Mouse (Mus musculus) ES-Bruce4 (cell line): ENCODE results near the gene Trub1. TPM values are rescaled to one million over a fixed set of nuclear protein-coding genes. Genes with fewer than 3 reads are reported as not detected.
A peak's percentile ranks its signal among the peaks of the same experiment; 100 is the strongest.

Experiments
- H3K27ac ChIP-seq: 2 replicates; pipeline ENCODE4 v1.5.1; 2012; ENCODE audit warnings: low read length, inconsistent platforms; ENCODE audit not compliant: insufficient read depth
- H3K27me3 ChIP-seq: 2 replicates; pipeline ENCODE4 v1.6.1; 2012; ENCODE audit warnings: mild to moderate bottlenecking, low read length, inconsistent platforms; ENCODE audit not compliant: control insufficient read depth, poor library complexity, insufficient read depth, severe bottlenecking
- H3K36me3 ChIP-seq: 2 replicates; pipeline ENCODE4 v1.6.1; 2012; ENCODE audit warnings: inconsistent platforms, mild to moderate bottlenecking, low read length, moderate library complexity; ENCODE audit not compliant: control insufficient read depth, poor library complexity, insufficient read depth, severe bottlenecking
- H3K4me1 ChIP-seq: one replicate; pipeline ENCODE4 v1.8.1; 2011; ENCODE audit warnings: low read length; ENCODE audit not compliant: control insufficient read depth, insufficient read depth
- H3K4me3 ChIP-seq: 2 replicates; pipeline ENCODE4 v1.5.1; 2011; ENCODE audit warnings: low read depth, mild to moderate bottlenecking, low read length
- H3K9ac ChIP-seq: 2 replicates; pipeline ENCODE4 v1.6.1; 2012; ENCODE audit warnings: low read depth, mild to moderate bottlenecking, inconsistent platforms; ENCODE audit not compliant: poor library complexity, severe bottlenecking
- H3K9me3 ChIP-seq: replicated peaks from 2 replicates; pipeline ENCODE4 v1.6.1; 2012; ENCODE audit warnings: mild to moderate bottlenecking, low read length, inconsistent platforms; ENCODE audit not compliant: control insufficient read depth, poor library complexity, insufficient read depth, severe bottlenecking
- CTCF ChIP-seq: IDR thresholded peaks from one replicate; pipeline ENCODE4 v1.8.1; 2011; ENCODE audit warnings: low read depth, low read length
- EP300 ChIP-seq: IDR thresholded peaks from 2 replicates; pipeline ENCODE4 v1.6.1; 2011; ENCODE audit warnings: low read depth, low read length; ENCODE audit not compliant: insufficient read depth
- POLR2A ChIP-seq: IDR thresholded peaks from one replicate; pipeline ENCODE4 v1.8.1; 2011; ENCODE audit warnings: low read length; ENCODE audit not compliant: insufficient read depth
- polyA plus RNA-seq: library from polyadenylated mRNA; stranded (reverse); fragments of >200 nt; gene quantifications from 2 replicates; pipeline ENCODE4 v1.2.4, GENCODE M21; 2011; ENCODE audit warnings: low read depth; ENCODE audit not compliant: missing spikeins, insufficient read depth, insufficient read length

The Trub1 gene
- polyA plus RNA-seq, 1 experiment = 42.4 TPM

DNA sequence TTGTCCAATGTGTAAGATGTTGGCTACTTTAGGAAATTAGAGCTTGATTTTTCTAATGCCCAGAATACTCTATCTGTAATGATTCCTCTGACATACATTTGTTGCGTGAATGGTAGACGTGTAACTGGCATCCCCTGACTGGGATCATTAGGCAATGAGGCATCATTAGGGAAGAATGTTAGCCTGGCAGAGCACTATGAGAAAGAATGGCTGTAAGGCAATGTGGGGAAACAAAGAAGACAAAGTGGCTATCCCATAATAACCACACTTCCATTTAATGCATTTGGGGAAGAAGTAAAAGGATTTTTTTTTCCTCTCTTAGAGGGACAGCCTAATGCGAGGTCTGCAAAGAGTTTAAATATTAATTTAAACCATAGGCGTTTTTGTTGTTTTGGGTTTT, 950 bp upstream of the Trub1 start:
- Histone ChIP-seq H3K36me3 (no peaks in the 10 kb centered on the region), H3K4me3 (no peak overlapping the region), H3K9me3 (no peaks in the 10 kb centered on the region), H3K9ac (no peak overlapping the region), H3K27me3 (no peaks in the 10 kb centered on the region), H3K4me1 (peaks cover 2% of the 10 kb centered on the region), H3K27ac (no peak overlapping the region)
- TF ChIP-seq POLR2A = no peak
- no peak for TF ChIP-seq EP300
- TF ChIP-seq CTCF = no peak

GRCm38 (mm10) chr19:57453218-57453600, 497 bp downstream of the Trub1 start:
- no peaks in the 10 kb centered on the region for H3K9me3 ChIP-seq
- H3K27ac ChIP-seq = no peak overlapping the region
- H3K4me1 ChIP-seq = peaks cover 2% of the 10 kb centered on the region
- H3K27me3 ChIP-seq = no peaks in the 10 kb centered on the region
- no peaks in the 10 kb centered on the region for H3K36me3 ChIP-seq
- TF ChIP-seq EP300 (no peak), CTCF (no peak), POLR2A (no peak)
- peak overlapping the region; percentile 84 for H3K4me3 ChIP-seq
- peak overlapping the region; percentile 36 for H3K9ac ChIP-seq

GRCm38 (mm10) chr19:57455286-57455960, 2.7 kb downstream of the Trub1 start:
- Histone ChIP-seq H3K9ac (no peak overlapping the region), H3K4me1 (peaks cover 2% of the 10 kb centered on the region), H3K4me3 (no peak overlapping the region), H3K9me3 (no peaks in the 10 kb centered on the region), H3K27ac (no peak overlapping the region), H3K36me3 (no peaks in the 10 kb centered on the region), H3K27me3 (no peaks in the 10 kb centered on the region)
- TF ChIP-seq CTCF (no peak), POLR2A (no peak), EP300 (no peak)

DNA sequence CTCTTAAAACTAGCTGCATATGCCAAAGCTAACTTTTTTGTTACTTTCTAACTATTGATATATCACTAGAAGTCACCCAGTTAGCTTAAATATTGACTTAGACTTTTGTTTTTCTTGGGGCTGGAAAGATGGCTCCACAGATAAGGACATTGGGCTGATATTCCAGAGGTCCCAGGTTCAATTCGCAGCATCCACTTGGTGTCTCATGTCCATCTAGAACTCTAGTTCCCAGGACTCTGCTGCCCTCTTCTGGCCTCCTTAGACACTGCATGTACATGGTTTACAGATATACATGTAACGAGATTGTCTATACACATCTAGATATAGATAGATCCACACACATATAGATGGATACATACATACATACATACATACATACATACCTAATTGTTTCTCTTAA, 4.4 kb downstream of the Trub1 start:
- H3K27me3 ChIP-seq = no peaks in the 10 kb centered on the region
- H3K9me3 ChIP-seq = no peaks in the 10 kb centered on the region
- no peaks in the 10 kb centered on the region for H3K36me3 ChIP-seq
- H3K27ac ChIP-seq = no peak overlapping the region
- TF ChIP-seq CTCF = peak; percentile 47
- TF ChIP-seq EP300 = no peak
- TF ChIP-seq POLR2A = no peak
- no peak overlapping the region for H3K9ac ChIP-seq
- peaks cover 2% of the 10 kb centered on the region for H3K4me1 ChIP-seq
- H3K4me3 ChIP-seq = no peak overlapping the region

DNA sequence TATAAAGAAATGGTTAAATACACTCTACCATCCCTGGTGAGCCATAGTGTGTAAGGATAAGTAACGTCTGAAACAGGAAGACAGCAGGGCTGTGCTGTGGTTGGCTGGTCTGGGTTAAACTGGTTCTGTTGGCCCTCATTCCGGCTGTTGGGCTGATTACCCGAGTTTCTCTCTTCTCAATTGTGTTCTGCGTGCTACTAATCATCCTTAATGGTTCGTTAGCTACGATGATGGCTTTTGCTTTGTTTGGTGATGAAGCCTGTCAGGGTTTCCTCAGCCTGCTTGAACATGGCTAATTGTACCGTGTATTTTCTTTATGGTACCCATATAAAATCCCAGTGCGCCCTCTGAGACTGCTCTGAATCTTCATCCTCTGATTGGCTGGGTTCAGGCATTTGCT, 11.0 kb downstream of the Trub1 start:
- H3K4me1 ChIP-seq = no peaks in the 10 kb centered on the region
- H3K9ac ChIP-seq = no peak overlapping the region
- H3K4me3 ChIP-seq = no peak overlapping the region
- no peaks in the 10 kb centered on the region for H3K27me3 ChIP-seq
- H3K36me3 ChIP-seq = no peaks in the 10 kb centered on the region
- TF ChIP-seq CTCF = no peak
- no peak for TF ChIP-seq EP300
- TF ChIP-seq POLR2A = no peak
- no peaks in the 10 kb centered on the region for H3K9me3 ChIP-seq
- no peak overlapping the region for H3K27ac ChIP-seq

DNA sequence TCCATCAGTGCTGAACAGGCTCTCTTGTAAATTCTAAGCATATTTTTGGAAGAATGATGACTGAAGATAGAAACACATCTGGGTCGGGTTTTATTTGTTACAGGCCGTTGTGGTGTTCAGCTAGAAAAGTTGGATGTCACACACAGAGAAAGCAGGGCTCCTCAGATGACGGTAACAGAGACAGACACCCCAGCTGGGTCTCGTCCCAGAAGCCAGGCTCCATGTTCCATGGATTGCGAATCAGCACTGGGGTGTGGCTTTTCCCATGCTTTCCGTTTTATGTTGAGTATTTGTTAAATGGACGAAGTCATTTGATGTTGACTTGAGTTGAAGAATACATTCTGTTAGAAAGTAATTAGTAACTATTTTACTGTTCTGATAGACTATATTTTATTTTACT, 13.0 kb downstream of the Trub1 start:
- H3K9ac ChIP-seq = no peak overlapping the region
- no peak for TF ChIP-seq CTCF
- TF ChIP-seq POLR2A = no peak
- no peak for TF ChIP-seq EP300
- no peak overlapping the region for H3K4me3 ChIP-seq
- no peaks in the 10 kb centered on the region for H3K36me3 ChIP-seq
- H3K4me1 ChIP-seq = no peaks in the 10 kb centered on the region
- no peak overlapping the region for H3K27ac ChIP-seq
- no peaks in the 10 kb centered on the region for H3K27me3 ChIP-seq
- H3K9me3 ChIP-seq = no peaks in the 10 kb centered on the region
